Mouse (Mus musculus) olfactory bulb, adult 2 months (tissue): ENCODE data around the gene Gas2. TPM values are rescaled to one million over a fixed set of nuclear protein-coding genes. Genes with fewer than 3 reads are reported as not detected.

Source experiments
- H3K27ac ChIP-seq: fragments of 200-500 bp; 2 replicates; pipeline ENCODE4 v1.5.1; 2012; ENCODE audit warnings: low read depth, low read length; ENCODE audit not compliant: insufficient read depth
- H3K4me1 ChIP-seq: fragments of 200-500 bp; 2 replicates; pipeline ENCODE4 v1.6.1; 2012; ENCODE audit warnings: low read length; ENCODE audit not compliant: control insufficient read depth, insufficient read depth
- H3K4me3 ChIP-seq: fragments of 200-500 bp; 2 replicates; pipeline ENCODE4 v1.5.1; 2012; ENCODE audit warnings: mild to moderate bottlenecking, low read depth, low read length, moderate library complexity; ENCODE audit not compliant: insufficient read depth
- CTCF ChIP-seq: fragments of 200-500 bp; IDR thresholded peaks from 2 replicates; pipeline ENCODE4 v1.5.1; 2012; ENCODE audit warnings: low read depth, mild to moderate bottlenecking, low read length, moderate library complexity; ENCODE audit not compliant: insufficient read depth
- POLR2A ChIP-seq: fragments of 200-500 bp; IDR thresholded peaks from 2 replicates; pipeline ENCODE4 v1.6.1; 2012; ENCODE audit warnings: mild to moderate bottlenecking, low read depth, low read length, moderate library complexity; ENCODE audit not compliant: insufficient read depth
- WGBS: fragments of 180-500 bp; shearing (Covaris S2); methylation state at CpG from one replicate; pipeline ENCODE4 v1.1.7; 2018; 5-methylcytosine and 5-hydroxymethylcytosine counted together
- polyA plus RNA-seq: library from polyadenylated mRNA; stranded (reverse); fragments of >200 nt; gene quantifications from 2 replicates; pipeline ENCODE4 v1.2.4, GENCODE M21; 2012; ENCODE audit warnings: low replicate concordance; ENCODE audit not compliant: missing spikeins, insufficient read depth, insufficient read length

The Gas2 gene
- polyA plus RNA-seq, 1 experiment, result not detected

DNA sequence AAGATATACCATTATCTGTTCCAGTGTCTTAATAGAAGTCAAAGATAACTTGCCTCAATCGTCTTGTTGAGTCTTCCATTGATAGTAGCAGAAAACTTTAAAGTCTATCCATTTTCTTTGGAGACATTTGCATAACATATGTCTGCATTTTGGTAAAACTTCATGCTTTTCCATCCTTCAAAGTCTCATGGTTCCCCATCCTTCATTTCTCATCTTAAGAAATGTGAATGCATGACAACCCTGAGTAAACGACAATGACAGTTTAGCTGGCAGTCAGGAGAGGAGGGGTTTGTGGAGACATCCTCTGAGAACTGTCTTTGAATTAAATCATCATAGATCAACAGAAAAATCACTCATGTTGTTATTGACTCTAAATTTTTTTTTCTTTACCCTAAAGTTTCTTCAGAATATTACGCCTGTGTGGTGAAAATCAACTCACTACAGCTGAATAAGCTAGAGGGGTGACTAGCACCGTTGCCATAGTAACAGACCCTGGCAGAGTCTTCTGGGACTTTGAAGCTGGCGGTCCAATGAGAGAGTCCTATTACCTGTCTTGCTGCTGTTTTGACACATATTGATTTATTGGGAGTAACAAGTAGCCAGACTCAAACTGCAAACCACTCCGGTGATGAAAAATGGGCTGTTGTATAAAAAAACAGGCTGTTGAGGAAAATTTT, 99.0 kb downstream of the Gas2 start:
- TF ChIP-seq POLR2A, result no peak
- TF ChIP-seq CTCF, result no peak
- H3K4me1 ChIP-seq, result no peaks in the 10 kb centered on the region
- 72% methylated on average over 6 of the region's 6 CpGs for WGBS
- no peak overlapping the region for H3K27ac ChIP-seq
- H3K4me3 ChIP-seq, result no peak overlapping the region

- WGBS, result 25% methylated on average over 10 of the region's 10 CpGs
- Histone ChIP-seq H3K4me1 (no peaks in the 10 kb centered on the region), H3K27ac (no peak overlapping the region), H3K4me3 (no peak overlapping the region)
- TF ChIP-seq POLR2A (no peak), CTCF (no peak)
Observed at GRCm38 (mm10) chr7:51962219-51962952, 100.6 kb downstream of the Gas2 start.

GRCm38 (mm10) chr7:51964681-51965080, 102.9 kb downstream of the Gas2 start:
- 77% methylated on average over 7 of the region's 7 CpGs for WGBS
- TF ChIP-seq CTCF (no peak), POLR2A (no peak)
- H3K4me3 ChIP-seq, result no peak overlapping the region

GRCm38 (mm10) chr7:51967581-51967980, 105.8 kb downstream of the Gas2 start:
- Histone ChIP-seq H3K27ac (no peak overlapping the region), H3K4me1 (no peaks in the 10 kb centered on the region), H3K4me3 (no peak overlapping the region)
- no peak for TF ChIP-seq CTCF
- TF ChIP-seq POLR2A, result no peak
- 85% methylated on average over 4 of the region's 4 CpGs for WGBS

More at GRCm38 (mm10) chr7:51964681-51965080, 102.9 kb downstream of the Gas2 start:
- H3K4me1 ChIP-seq, result no peaks in the 10 kb centered on the region
- no peak overlapping the region for H3K27ac ChIP-seq

DNA sequence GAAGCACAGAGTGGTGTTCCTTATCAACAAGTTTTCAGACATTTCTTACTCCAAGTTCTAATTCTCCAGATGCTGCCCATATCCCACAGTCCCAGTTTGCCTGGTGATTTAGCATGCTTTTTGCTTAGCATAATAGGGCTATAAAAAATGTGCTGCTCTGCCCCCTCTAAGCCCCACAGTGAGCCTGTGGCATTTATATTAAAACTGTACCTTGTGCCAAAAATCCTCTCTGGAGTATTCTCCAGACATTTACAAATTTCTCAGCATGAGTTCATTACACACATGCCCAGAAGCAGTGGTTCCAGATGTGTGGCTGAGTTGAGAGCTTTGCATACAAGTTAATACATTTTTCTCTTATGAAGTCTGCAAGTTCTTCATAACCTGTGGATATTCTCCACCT, 107.6 kb downstream of the Gas2 start:
- Histone ChIP-seq H3K27ac (no peak overlapping the region), H3K4me3 (no peak overlapping the region), H3K4me1 (no peaks in the 10 kb centered on the region)
- TF ChIP-seq CTCF (no peak), POLR2A (no peak)

DNA sequence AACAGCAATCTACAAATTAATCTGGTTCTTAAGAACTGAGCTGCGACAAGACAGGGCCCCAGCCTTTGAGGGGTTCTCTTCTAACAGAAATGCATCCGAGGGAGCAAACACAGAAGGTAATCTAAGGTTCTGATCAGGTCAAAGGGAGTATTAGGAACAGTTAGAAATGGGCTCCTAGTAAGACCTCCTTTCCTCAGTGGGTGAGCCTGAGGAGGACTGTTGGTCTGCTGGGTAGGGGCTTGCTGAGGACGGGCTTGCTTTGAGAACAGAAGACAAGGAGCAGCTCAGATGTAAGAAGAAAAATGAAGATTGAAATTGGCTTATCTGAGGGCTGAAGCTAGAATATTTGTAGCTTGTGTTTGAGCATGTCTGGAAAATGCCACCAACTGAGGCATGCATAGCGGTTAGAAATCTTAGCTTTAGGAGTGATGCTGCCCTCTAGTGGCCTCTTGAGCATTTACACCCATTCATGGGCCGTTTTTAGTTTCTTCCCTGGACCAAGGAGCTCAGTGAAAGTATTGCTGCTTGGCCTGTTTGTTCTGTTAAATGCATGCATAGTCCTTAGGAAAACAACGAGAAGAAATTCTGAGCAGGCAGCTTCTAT, 110.5 kb downstream of the Gas2 start:
- no peak for TF ChIP-seq CTCF
- TF ChIP-seq POLR2A, result no peak
- Histone ChIP-seq H3K27ac (no peak overlapping the region), H3K4me1 (no peaks in the 10 kb centered on the region), H3K4me3 (no peak overlapping the region)
- WGBS, result 32% methylated on average over 6 of the region's 6 CpGs

- no peak for TF ChIP-seq CTCF
- no peak for TF ChIP-seq POLR2A
- Histone ChIP-seq H3K4me1 (no peaks in the 10 kb centered on the region), H3K27ac (no peak overlapping the region), H3K4me3 (no peak overlapping the region)
- 69% methylated on average over 5 of the region's 5 CpGs for WGBS
Observed at GRCm38 (mm10) chr7:51973091-51973490, 111.3 kb downstream of the Gas2 start.

DNA sequence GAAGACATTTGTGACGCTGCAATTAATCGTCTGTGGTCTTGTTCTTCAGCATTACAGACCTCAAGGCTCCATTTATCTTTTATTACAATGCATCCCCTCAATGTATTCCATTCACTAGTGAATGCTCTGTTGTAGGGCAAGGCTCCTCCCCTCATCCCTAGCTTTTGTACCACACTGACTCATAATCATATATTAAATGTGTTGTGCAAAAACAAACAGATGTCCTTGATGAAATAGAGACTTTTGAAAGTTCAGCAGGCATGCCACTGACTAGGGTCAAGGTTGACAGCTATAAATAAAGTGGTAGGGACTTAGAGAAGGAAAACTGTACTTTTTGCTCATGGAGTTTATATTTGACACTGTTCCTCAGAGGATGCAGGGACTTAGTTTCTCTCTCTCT, 111.7 kb downstream of the Gas2 start:
- Histone ChIP-seq H3K4me1 (no peaks in the 10 kb centered on the region), H3K4me3 (no peak overlapping the region), H3K27ac (no peak overlapping the region)
- 72% methylated on average over 2 of the region's 2 CpGs for WGBS
- no peak for TF ChIP-seq POLR2A
- no peak for TF ChIP-seq CTCF

GRCm38 (mm10) chr7:51975181-51975580, 113.4 kb downstream of the Gas2 start:
- no peak for TF ChIP-seq POLR2A
- TF ChIP-seq CTCF, result no peak
- 61% methylated on average over 6 of the region's 6 CpGs for WGBS
- H3K27ac ChIP-seq, result no peak overlapping the region

More at GRCm38 (mm10) chr7:51975181-51975580, 113.4 kb downstream of the Gas2 start:
- Histone ChIP-seq H3K4me1 (no peaks in the 10 kb centered on the region), H3K4me3 (no peak overlapping the region)
